Mouse (Mus musculus) liver, embryonic 14.5 days (tissue): ENCODE measurements around the gene Spg7. TPM values are rescaled to one million over a fixed set of nuclear protein-coding genes. Genes with fewer than 3 reads are reported as not detected.

ENCODE experiments used
- ATAC-seq: fragments of 200-750 bp; cut with Nextera tagmentation; 2 replicates; pipeline ENCODE4 v1.8.0; 2017; ENCODE audit warnings: moderate number of reproducible peaks, mild to moderate bottlenecking, moderate library complexity; ENCODE audit not compliant: insufficient read depth
- DNase-seq, 3 experiments: peaks; one replicate each; pipeline ENCODE4 v3.0.0-alpha.2; 2012 to 2013; ENCODE audit warnings: low read depth in 3 of 3, low spot score in 3 of 3
- H3K27ac ChIP-seq: fragments of 300-500 bp; sonication (generic); 2 replicates; pipeline ENCODE4 v1.5.1; 2014; ENCODE audit warnings: moderate library complexity, mild to moderate bottlenecking, control low read depth, inconsistent platforms
- H3K27me3 ChIP-seq: fragments of 300-500 bp; sonication (generic); 2 replicates; pipeline ENCODE4 v1.6.1; 2014; ENCODE audit warnings: mild to moderate bottlenecking, low read length, moderate library complexity; ENCODE audit not compliant: control insufficient read depth, insufficient read depth
- H3K36me3 ChIP-seq: fragments of 300-500 bp; sonication (generic); replicated peaks from 2 replicates; pipeline ENCODE4 v1.6.1; 2014; ENCODE audit warnings: low read depth; ENCODE audit not compliant: control insufficient read depth, insufficient read depth
- H3K4me1 ChIP-seq, 2 experiments: fragments of 200-500 bp in 1 of 2; fragments of 300-500 bp in 1 of 2; sonication (generic) in 1 of 2; replicated peaks; 2 replicates each; pipeline ENCODE4 v1.6.1; 2012 to 2014; ENCODE audit warnings: antibody characterized with exemption in 1 of 2, inconsistent platforms in 1 of 2, low read length in 1 of 2; ENCODE audit not compliant: control insufficient read depth in 2 of 2, insufficient read depth in 2 of 2
- H3K4me2 ChIP-seq: fragments of 300-500 bp; sonication (generic); 2 replicates; pipeline ENCODE4 v1.6.1; 2014; ENCODE audit warnings: low read depth, mild to moderate bottlenecking, control low read depth, moderate library complexity
- H3K4me3 ChIP-seq, 2 experiments: fragments of 200-500 bp in 1 of 2; fragments of 300-500 bp in 1 of 2; sonication (generic) in 1 of 2; 2 replicates each; pipeline ENCODE4 v1.5.1; 2012 to 2014; ENCODE audit warnings: low read depth in 2 of 2, low read length in 2 of 2, mild to moderate bottlenecking in 2 of 2, control low read depth in 1 of 2, inconsistent platforms in 1 of 2, moderate library complexity in 1 of 2; ENCODE audit not compliant: insufficient read depth in 1 of 2
- H3K9ac ChIP-seq: fragments of 300-500 bp; sonication (generic); replicated peaks from 2 replicates; pipeline ENCODE4 v1.6.1; 2014; ENCODE audit warnings: mild to moderate bottlenecking, control low read depth, moderate library complexity
- H3K9me3 ChIP-seq: fragments of 300-500 bp; sonication (generic); 2 replicates; pipeline ENCODE4 v1.6.1; 2016; ENCODE audit warnings: low read length, mixed read lengths; ENCODE audit not compliant: control insufficient read depth
- CTCF ChIP-seq: IDR thresholded peaks from 2 replicates; pipeline ENCODE4 v1.5.1; 2016; ENCODE audit warnings: antibody characterized with exemption, low read depth, control low read depth
- EP300 ChIP-seq: IDR thresholded peaks from 2 replicates; pipeline ENCODE4 v1.6.1; 2016; ENCODE audit warnings: antibody characterized with exemption, low read depth
- WGBS: fragments of 180-500 bp; shearing (Covaris S2); extraction: QIAGEN DNeasy Blood & Tissue Kit; methylation state at CpG from one replicate; pipeline ENCODE4 v1.1.7; 2014; ENCODE audit not compliant: insufficient replicate concordance; 5-methylcytosine and 5-hydroxymethylcytosine counted together
- polyA plus RNA-seq, 2 experiments: library from polyadenylated mRNA; depleted of rRNA in 1 of 2; stranded (reverse) in 1 of 2; unstranded in 1 of 2; fragments of >200 nt; fragmentation: Nextera tagmentation in 1 of 2; extraction: Ambion mirVana in 1 of 2; gene quantifications; 2 replicates each; pipeline versions ENCODE4 v1.2.1 to v1.2.3; 2012 to 2014

Spg7 gene
- polyA plus RNA-seq, 2 experiments = 19.5 to 26.0 TPM

DNA sequence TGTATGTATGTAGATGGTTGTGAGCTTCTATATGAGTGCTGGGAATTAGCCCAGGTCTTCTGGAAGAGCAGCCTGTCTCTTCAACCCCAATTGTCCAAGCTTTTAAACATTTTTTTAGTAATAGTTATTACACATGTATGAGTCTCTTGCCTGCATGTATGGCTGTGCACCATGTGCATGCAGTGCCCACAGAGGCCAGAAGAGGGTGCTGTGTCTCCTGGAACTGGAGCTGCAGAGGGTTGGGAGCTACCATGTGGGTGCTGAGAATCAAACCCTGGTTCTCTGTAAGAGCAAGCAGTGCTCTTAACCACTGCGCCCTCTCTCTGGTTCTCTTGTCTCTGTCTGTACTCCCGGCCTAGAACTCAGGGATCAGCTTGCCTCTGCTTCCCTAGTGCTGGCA is 70.2 kb downstream of the Spg7 start:
- ATAC-seq (no peak), DNase-seq (no peak)
- Histone ChIP-seq H3K4me2 (no peak overlapping the region), H3K27me3 (no peaks in the 10 kb centered on the region), H3K27ac (no peak overlapping the region), H3K9me3 (no peaks in the 10 kb centered on the region), H3K4me3 (no peak overlapping the region), H3K4me1 (no peaks in the 10 kb centered on the region), H3K36me3 (no peaks in the 10 kb centered on the region), H3K9ac (no peak overlapping the region)
- TF ChIP-seq CTCF (peak; percentile 48; the same call in 1 of the 2 replicates), EP300 (no peak)
- 79% methylated on average over 2 of the region's 2 CpGs for WGBS

- no peak overlapping the region for H3K4me3 ChIP-seq
- no peak overlapping the region for H3K9ac ChIP-seq
- WGBS = 78% methylated on average over 11 of the region's 11 CpGs
- H3K27me3 ChIP-seq = no peaks in the 10 kb centered on the region
- H3K27ac ChIP-seq = no peak overlapping the region
- no peaks in the 10 kb centered on the region for H3K36me3 ChIP-seq
- DNase-seq (no peak), ATAC-seq (no peak)
- H3K4me1 ChIP-seq = no peaks in the 10 kb centered on the region
- H3K9me3 ChIP-seq = no peaks in the 10 kb centered on the region
- TF ChIP-seq CTCF (no peak), EP300 (no peak)
- H3K4me2 ChIP-seq = no peak overlapping the region
Observed at GRCm38 (mm10) chr8:123134149-123134713, 71.5 kb downstream of the Spg7 start.

- TF ChIP-seq CTCF = no peak
- no peak for TF ChIP-seq EP300
- Histone ChIP-seq H3K27me3 (no peaks in the 10 kb centered on the region), H3K9ac (no peak overlapping the region), H3K4me3 (no peak overlapping the region), H3K4me2 (no peak overlapping the region), H3K36me3 (no peaks in the 10 kb centered on the region), H3K27ac (no peak overlapping the region), H3K4me1 (0 out of 4 replicates have a peak, but pooled peaks cover 0 to 2% of the 10 kb centered on the region in 2 experiments), H3K9me3 (no peaks in the 10 kb centered on the region)
- WGBS = 33% methylated on average over 7 of the region's 7 CpGs
- DNase-seq (no peak), ATAC-seq (no peak)
Observed at GRCm38 (mm10) chr8:123135406-123135805, 72.7 kb downstream of the Spg7 start.

DNA sequence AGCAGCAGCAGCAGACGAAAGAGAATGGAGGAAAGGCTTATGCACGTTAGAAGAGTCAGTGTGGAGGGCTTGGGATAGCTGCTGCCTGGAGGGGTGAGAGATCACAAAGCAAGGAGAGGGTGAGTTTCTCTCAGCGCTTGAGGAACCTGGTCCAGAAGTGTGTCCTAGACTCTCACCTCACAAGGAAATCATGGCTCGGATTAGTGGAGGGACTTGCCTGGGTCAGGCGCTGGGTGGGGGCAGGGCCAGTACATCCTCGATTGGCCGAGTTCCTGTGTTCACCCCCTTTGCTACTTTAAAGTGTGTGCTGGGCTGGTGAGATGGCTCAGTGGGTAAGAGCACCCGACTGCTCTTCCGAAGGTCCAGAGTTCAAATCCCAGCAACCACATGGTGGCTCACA is 73.1 kb downstream of the Spg7 start:
- Histone ChIP-seq H3K36me3 (no peaks in the 10 kb centered on the region), H3K4me3 (no peak overlapping the region), H3K27ac (no peak overlapping the region), H3K9me3 (no peaks in the 10 kb centered on the region), H3K4me2 (no peak overlapping the region), H3K4me1 (0 out of 4 replicates have a peak, but pooled peaks cover 0 to 2% of the 10 kb centered on the region in 2 experiments), H3K9ac (no peak overlapping the region), H3K27me3 (no peaks in the 10 kb centered on the region)
- TF ChIP-seq EP300 (no peak), CTCF (no peak)
- DNase-seq (no peak), ATAC-seq (no peak)
- 48% methylated on average over 9 of the region's 9 CpGs for WGBS

GRCm38 (mm10) chr8:123136287-123136686 is 73.5 kb downstream of the Spg7 start:
- Histone ChIP-seq H3K36me3 (no peaks in the 10 kb centered on the region), H3K4me3 (no peak overlapping the region), H3K9me3 (no peaks in the 10 kb centered on the region), H3K4me2 (no peak overlapping the region), H3K9ac (no peak overlapping the region), H3K27me3 (no peaks in the 10 kb centered on the region), H3K27ac (no peak overlapping the region), H3K4me1 (0 out of 4 replicates have a peak, but pooled peaks cover 0 to 2% of the 10 kb centered on the region in 2 experiments)
- ATAC-seq = no peak
- WGBS = 64% methylated on average over 9 of the region's 9 CpGs
- DNase-seq = no peak
- TF ChIP-seq CTCF (no peak), EP300 (no peak)
